Mouse (Mus musculus): ENCODE measurements at regions not wholly inside any gene's neighbourhood (a gene's known extent, or its start where the extent isn't known, plus 50 kb on each side); places are given as distances from the start of the nearest gene placed in this dataset.

GRCm38 (mm10) chr14:104326089-104326488 lies 141.7 kb downstream of the Pou4f1 start:
- Histone ChIP-seq H3K4me1 (ENCODE audit: control insufficient read depth, insufficient read depth, low read length) (no peaks in the 10 kb centered on the region), H3K27me3 (replicated peaks; ENCODE audit: control insufficient read depth, insufficient read depth, low read length) (no peaks in the 10 kb centered on the region), H3K9ac (ENCODE audit: low read length) (no peak overlapping the region), H3K36me3 (ENCODE audit: control insufficient read depth, insufficient read depth, low read length) (no peaks in the 10 kb centered on the region), H3K27ac (ENCODE audit: low read depth, low read length) (no peak overlapping the region), H3K4me3 (ENCODE audit: low read depth, low read length) (no peak overlapping the region), H3K9me3 (replicated peaks; ENCODE audit: control insufficient read depth, low read length) (no peaks in the 10 kb centered on the region), H3K4me2 (ENCODE audit: low read length) (no peak overlapping the region)
- ATAC-seq (0 out of 2 replicates have a peak, but pooled peaks have one; percentile 23), DNase-seq (ENCODE audit: low spot score) (peak; percentile 52)
- 34% methylated on average over 10 of the region's 10 CpGs for WGBS

GRCm38 (mm10) chr14:104300141-104300540 lies 167.7 kb downstream of the Pou4f1 start:
- Histone ChIP-seq H3K9ac (ENCODE audit: low read length) (no peak overlapping the region), H3K36me3 (ENCODE audit: control insufficient read depth, insufficient read depth, low read length) (no peaks in the 10 kb centered on the region), H3K9me3 (replicated peaks; ENCODE audit: control insufficient read depth, low read length) (no peaks in the 10 kb centered on the region), H3K4me2 (ENCODE audit: low read length) (no peak overlapping the region), H3K27ac (ENCODE audit: low read depth, low read length) (no peak overlapping the region), H3K4me3 (ENCODE audit: low read depth, low read length) (no peak overlapping the region), H3K4me1 (ENCODE audit: control insufficient read depth, insufficient read depth, low read length) (peaks cover 12% of the 10 kb centered on the region), H3K27me3 (replicated peaks; ENCODE audit: control insufficient read depth, insufficient read depth, low read length) (peaks cover 37% of the 10 kb centered on the region)
- no peak for DNase-seq (ENCODE audit: low spot score)
- WGBS: 70% methylated on average over 5 of the region's 5 CpGs
- no peak for ATAC-seq

DNA sequence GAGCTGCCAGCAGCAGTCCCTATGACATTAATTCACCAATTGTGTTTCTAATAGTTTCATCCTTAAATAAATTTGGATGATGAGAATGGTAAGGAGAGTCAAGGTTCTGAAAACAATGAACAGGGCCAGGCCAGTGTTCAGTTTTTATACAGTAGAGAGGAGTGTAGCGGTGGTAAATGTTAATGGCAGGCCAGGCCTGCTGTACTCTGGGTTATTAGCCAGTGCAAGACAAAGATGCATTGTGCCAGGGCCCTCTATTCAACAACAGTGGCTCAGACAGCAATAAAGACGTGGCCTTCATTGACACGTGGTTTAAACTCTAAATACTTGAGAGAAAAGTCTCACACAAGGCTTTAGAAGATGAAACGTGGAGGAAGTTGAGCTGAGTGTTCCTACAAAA lies 169.5 kb downstream of the Pou4f1 start:
- ATAC-seq (peak; percentile 74), DNase-seq (ENCODE audit: low spot score) (peak; percentile 70)
- H3K4me2 ChIP-seq (ENCODE audit: low read length): no peak overlapping the region
- H3K27ac ChIP-seq (ENCODE audit: low read depth, low read length): no peak overlapping the region
- H3K27me3 ChIP-seq (replicated peaks; ENCODE audit: control insufficient read depth, insufficient read depth, low read length): peaks cover 51% of the 10 kb centered on the region
- no peak overlapping the region for H3K4me3 ChIP-seq (ENCODE audit: low read depth, low read length)
- peaks cover 12% of the 10 kb centered on the region for H3K4me1 ChIP-seq (ENCODE audit: control insufficient read depth, insufficient read depth, low read length)
- no peaks in the 10 kb centered on the region for H3K36me3 ChIP-seq (ENCODE audit: control insufficient read depth, insufficient read depth, low read length)
- WGBS: 2% methylated on average over 4 of the region's 4 CpGs
- H3K9ac ChIP-seq (ENCODE audit: low read length): no peak overlapping the region
- no peaks in the 10 kb centered on the region for H3K9me3 ChIP-seq (replicated peaks; ENCODE audit: control insufficient read depth, low read length)

DNA sequence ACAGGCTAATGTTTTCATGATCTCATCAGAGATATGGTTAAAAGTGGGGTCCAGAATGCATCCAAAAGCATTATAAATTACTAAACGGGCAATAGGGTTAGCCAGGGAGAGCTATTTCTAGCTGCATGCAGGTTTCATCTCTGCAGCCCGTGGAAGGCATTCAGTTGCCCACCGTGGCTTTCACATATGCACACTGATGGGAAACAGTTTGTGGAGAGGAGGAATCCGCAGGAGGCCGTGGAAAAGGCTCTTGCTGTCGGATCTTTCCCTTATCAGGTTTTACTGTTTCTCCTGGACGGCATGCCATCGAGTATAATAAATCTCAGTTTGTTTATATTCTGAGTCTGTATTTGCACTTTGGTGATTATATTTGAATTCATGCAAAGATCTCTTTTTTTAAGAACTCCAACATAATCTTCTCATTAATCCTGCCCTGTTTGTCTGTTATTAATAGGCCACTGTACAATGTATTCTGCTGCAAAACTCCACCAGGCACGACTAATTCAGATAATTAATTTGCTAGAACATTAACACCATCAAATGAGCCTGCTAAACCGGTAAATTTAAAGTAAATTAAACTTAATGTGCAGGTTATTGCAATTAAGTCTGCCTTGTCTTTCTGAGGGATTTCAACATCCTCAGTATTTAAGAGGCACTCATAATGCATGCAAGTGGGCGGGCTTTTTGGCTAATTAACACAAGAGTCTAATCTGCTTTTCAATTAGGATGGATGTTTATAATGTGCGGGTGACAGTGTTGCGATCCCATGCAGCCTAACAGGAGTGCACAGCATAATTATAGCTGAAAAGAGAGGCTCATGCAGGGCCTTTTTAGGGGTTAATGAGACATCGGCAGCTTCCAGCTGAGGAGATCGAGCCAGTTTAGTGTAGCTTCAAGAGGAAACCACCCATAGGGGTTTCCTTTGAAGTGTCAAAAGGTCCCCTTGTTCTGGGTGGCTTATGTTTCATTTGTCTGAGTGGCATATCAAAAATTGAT lies 170.2 kb downstream of the Pou4f1 start:
- peaks cover 58% of the 10 kb centered on the region for H3K27me3 ChIP-seq (replicated peaks; ENCODE audit: control insufficient read depth, insufficient read depth, low read length)
- no peak overlapping the region for H3K9ac ChIP-seq (ENCODE audit: low read length)
- H3K4me2 ChIP-seq (ENCODE audit: low read length): no peak overlapping the region
- H3K4me3 ChIP-seq (ENCODE audit: low read depth, low read length): no peak overlapping the region
- peaks cover 12% of the 10 kb centered on the region for H3K4me1 ChIP-seq (ENCODE audit: control insufficient read depth, insufficient read depth, low read length)
- WGBS: 6% methylated on average over 15 of the region's 15 CpGs
- no peak overlapping the region; the same call in 1 of the 2 replicates for H3K27ac ChIP-seq (ENCODE audit: low read depth, low read length)
- H3K9me3 ChIP-seq (replicated peaks; ENCODE audit: control insufficient read depth, low read length): no peaks in the 10 kb centered on the region
- ATAC-seq (peak; percentile 96), DNase-seq (ENCODE audit: low spot score) (peak; percentile 96)
- H3K36me3 ChIP-seq (ENCODE audit: control insufficient read depth, insufficient read depth, low read length): no peaks in the 10 kb centered on the region

GRCm38 (mm10) chr14:104293814-104294213 lies 174.0 kb downstream of the Pou4f1 start:
- DNase-seq (ENCODE audit: low spot score) (no peak), ATAC-seq (no peak)
- 10% methylated on average over 4 of the region's 4 CpGs for WGBS
- Histone ChIP-seq H3K36me3 (ENCODE audit: control insufficient read depth, insufficient read depth, low read length) (no peaks in the 10 kb centered on the region), H3K27ac (ENCODE audit: low read depth, low read length) (no peak overlapping the region), H3K4me2 (ENCODE audit: low read length) (no peak overlapping the region), H3K9ac (ENCODE audit: low read length) (no peak overlapping the region), H3K27me3 (replicated peaks; ENCODE audit: control insufficient read depth, insufficient read depth, low read length) (peaks cover 54% of the 10 kb centered on the region), H3K4me3 (ENCODE audit: low read depth, low read length) (no peak overlapping the region), H3K9me3 (replicated peaks; ENCODE audit: control insufficient read depth, low read length) (no peaks in the 10 kb centered on the region), H3K4me1 (ENCODE audit: control insufficient read depth, insufficient read depth, low read length) (peaks cover 10% of the 10 kb centered on the region)

- no peak overlapping the region for H3K4me3 ChIP-seq (ENCODE audit: low read depth, low read length)
- no peak for DNase-seq (ENCODE audit: low spot score)
- H3K4me2 ChIP-seq (ENCODE audit: low read length): no peak overlapping the region
- H3K9me3 ChIP-seq (replicated peaks; ENCODE audit: control insufficient read depth, low read length): no peaks in the 10 kb centered on the region
- peaks cover 53% of the 10 kb centered on the region for H3K27me3 ChIP-seq (replicated peaks; ENCODE audit: control insufficient read depth, insufficient read depth, low read length)
- H3K9ac ChIP-seq (ENCODE audit: low read length): no peak overlapping the region
- no peak for ATAC-seq
- no peak overlapping the region for H3K27ac ChIP-seq (ENCODE audit: low read depth, low read length)
- 90% methylated on average over 2 of the region's 2 CpGs for WGBS
- peaks cover 4% of the 10 kb centered on the region; the same call in 1 of the 2 replicates for H3K4me1 ChIP-seq (ENCODE audit: control insufficient read depth, insufficient read depth, low read length)
- no peaks in the 10 kb centered on the region for H3K36me3 ChIP-seq (ENCODE audit: control insufficient read depth, insufficient read depth, low read length)
These were observed 174.7 kb downstream of the Pou4f1 start for GRCm38 (mm10) chr14:104293147-104293546.

GRCm38 (mm10) chr14:104280353-104280752 lies 187.4 kb downstream of the Pou4f1 start:
- ATAC-seq: no peak
- no peaks in the 10 kb centered on the region for H3K9me3 ChIP-seq (replicated peaks; ENCODE audit: control insufficient read depth, low read length)
- H3K9ac ChIP-seq (ENCODE audit: low read length): no peak overlapping the region
- DNase-seq (ENCODE audit: low spot score): no peak
- H3K4me2 ChIP-seq (ENCODE audit: low read length): no peak overlapping the region
- H3K27me3 ChIP-seq (replicated peaks; ENCODE audit: control insufficient read depth, insufficient read depth, low read length): no peaks in the 10 kb centered on the region
- no peaks in the 10 kb centered on the region for H3K36me3 ChIP-seq (ENCODE audit: control insufficient read depth, insufficient read depth, low read length)
- H3K4me3 ChIP-seq (ENCODE audit: low read depth, low read length): no peak overlapping the region
- WGBS: 79% methylated on average over 6 of the region's 6 CpGs
- no peaks in the 10 kb centered on the region for H3K4me1 ChIP-seq (ENCODE audit: control insufficient read depth, insufficient read depth, low read length)
- no peak overlapping the region for H3K27ac ChIP-seq (ENCODE audit: low read depth, low read length)

- WGBS: 71% methylated on average over 5 of the region's 5 CpGs
- H3K36me3 ChIP-seq (ENCODE audit: control insufficient read depth, insufficient read depth, low read length): no peaks in the 10 kb centered on the region
- no peak overlapping the region for H3K4me2 ChIP-seq (ENCODE audit: low read length)
- no peaks in the 10 kb centered on the region for H3K4me1 ChIP-seq (ENCODE audit: control insufficient read depth, insufficient read depth, low read length)
- no peaks in the 10 kb centered on the region for H3K27me3 ChIP-seq (replicated peaks; ENCODE audit: control insufficient read depth, insufficient read depth, low read length)
- peak; percentile 42; the same call in 1 of the 2 replicates for ATAC-seq
- H3K27ac ChIP-seq (ENCODE audit: low read depth, low read length): no peak overlapping the region
- no peaks in the 10 kb centered on the region for H3K9me3 ChIP-seq (replicated peaks; ENCODE audit: control insufficient read depth, low read length)
- H3K4me3 ChIP-seq (ENCODE audit: low read depth, low read length): no peak overlapping the region
- H3K9ac ChIP-seq (ENCODE audit: low read length): no peak overlapping the region
- DNase-seq (ENCODE audit: low spot score): peak; percentile 29
These were observed 187.9 kb downstream of the Pou4f1 start for GRCm38 (mm10) chr14:104279890-104280289.

DNA sequence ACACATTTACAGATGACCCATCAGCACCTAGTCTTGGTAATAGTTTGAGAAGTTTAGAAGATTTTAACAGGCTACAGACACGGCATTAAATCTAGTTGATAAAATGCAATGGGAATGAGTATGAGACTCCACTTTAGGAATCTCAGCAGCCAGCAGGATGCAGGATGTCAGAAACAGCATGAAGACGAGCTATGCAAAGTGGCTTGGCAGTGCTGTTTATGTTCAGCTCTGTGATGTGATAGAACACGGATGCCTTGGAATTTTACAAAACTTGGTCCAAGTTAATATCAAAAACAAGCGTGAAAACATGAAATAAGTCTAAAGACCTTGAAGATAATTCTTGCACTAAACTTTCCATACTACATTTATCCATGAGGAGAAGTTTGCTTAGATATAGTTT lies 193.0 kb downstream of the Pou4f1 start:
- no peak for DNase-seq (ENCODE audit: low spot score)
- H3K9me3 ChIP-seq (replicated peaks; ENCODE audit: control insufficient read depth, low read length): no peaks in the 10 kb centered on the region
- 88% methylated on average over 4 of the region's 4 CpGs for WGBS
- no peak overlapping the region for H3K9ac ChIP-seq (ENCODE audit: low read length)
- no peak overlapping the region for H3K27ac ChIP-seq (ENCODE audit: low read depth, low read length)
- no peaks in the 10 kb centered on the region; the same call in 1 of the 2 replicates for H3K27me3 ChIP-seq (replicated peaks; ENCODE audit: control insufficient read depth, insufficient read depth, low read length)
- ATAC-seq: no peak
- no peak overlapping the region for H3K4me2 ChIP-seq (ENCODE audit: low read length)
- no peak overlapping the region for H3K4me3 ChIP-seq (ENCODE audit: low read depth, low read length)
- H3K36me3 ChIP-seq (ENCODE audit: control insufficient read depth, insufficient read depth, low read length): no peaks in the 10 kb centered on the region
- H3K4me1 ChIP-seq (ENCODE audit: control insufficient read depth, insufficient read depth, low read length): no peaks in the 10 kb centered on the region
